Mouse (Mus musculus) liver, embryonic 15.5 days (tissue): Measurements from ENCODE around the gene Timm9. TPM values are rescaled to one million over a fixed set of nuclear protein-coding genes. Genes with fewer than 3 reads are reported as not detected.
A peak's percentile ranks its signal among the peaks of the same experiment; 100 is the strongest.

Experiments used
- ATAC-seq: fragments of 200-750 bp; cut with Nextera tagmentation; 2 replicates; pipeline ENCODE4 v1.8.0; 2017; ENCODE audit warnings: moderate number of reproducible peaks, mild to moderate bottlenecking, moderate library complexity; ENCODE audit not compliant: insufficient read depth
- H3K27ac ChIP-seq: fragments of 300-500 bp; sonication (generic); replicated peaks from 2 replicates; pipeline ENCODE4 v1.5.1; 2015; ENCODE audit warnings: mild to moderate bottlenecking, inconsistent platforms
- H3K27me3 ChIP-seq: fragments of 300-500 bp; sonication (generic); 2 replicates; pipeline ENCODE4 v1.6.1; 2015; ENCODE audit warnings: mild to moderate bottlenecking, inconsistent platforms
- H3K36me3 ChIP-seq: fragments of 300-500 bp; sonication (generic); replicated peaks from 2 replicates; pipeline ENCODE4 v1.6.1; 2015; ENCODE audit warnings: moderate library complexity, mild to moderate bottlenecking, inconsistent platforms
- H3K4me1 ChIP-seq: fragments of 300-500 bp; sonication (generic); replicated peaks from 2 replicates; pipeline ENCODE4 v1.6.1; 2015; ENCODE audit warnings: inconsistent platforms
- H3K4me2 ChIP-seq: fragments of 300-500 bp; sonication (generic); 2 replicates; pipeline ENCODE4 v1.6.1; 2015; ENCODE audit warnings: moderate library complexity, mild to moderate bottlenecking, inconsistent platforms
- H3K4me3 ChIP-seq: fragments of 300-500 bp; sonication (generic); replicated peaks from 2 replicates; pipeline ENCODE4 v1.5.1; 2015; ENCODE audit warnings: mild to moderate bottlenecking, inconsistent platforms
- H3K9ac ChIP-seq: fragments of 300-500 bp; sonication (generic); 2 replicates; pipeline ENCODE4 v1.6.1; 2015; ENCODE audit warnings: moderate library complexity, mild to moderate bottlenecking, inconsistent platforms
- H3K9me3 ChIP-seq: fragments of 300-500 bp; sonication (generic); replicated peaks from 2 replicates; pipeline ENCODE4 v1.6.1; 2016; ENCODE audit warnings: inconsistent platforms
- WGBS: fragments of 180-500 bp; shearing (Covaris S2); methylation state at CpG from one replicate; pipeline ENCODE4 v1.1.7; 2015; ENCODE audit warnings: mixed read lengths; ENCODE audit not compliant: insufficient replicate concordance; 5-methylcytosine and 5-hydroxymethylcytosine counted together
- polyA plus RNA-seq: library from polyadenylated mRNA; unstranded; fragments of >200 nt; fragmentation: Nextera tagmentation; extraction: Ambion mirVana; gene quantifications from 2 replicates; pipeline ENCODE4 v1.2.1, GENCODE M21; 2015

The Timm9 gene
- polyA plus RNA-seq: 35.4 and 37.5 TPM in 2 replicates

GRCm38 (mm10) chr12:71136130-71136973 is at the start of gene Timm9, which contains the start of gene 2700049A03Rik:
Timm9 (minus strand) TSS chr12:71136684.
2700049A03Rik (plus strand) TSS chr12:71136848.
- H3K9ac ChIP-seq: peak within 1 kb of the TSS; percentile 91
- H3K27ac ChIP-seq: peak within 1 kb of the TSS; percentile 84
- no peaks in the 10 kb centered on the region for H3K9me3 ChIP-seq
- H3K4me3 ChIP-seq: peak within 1 kb of the TSS; percentile 94
- ATAC-seq: peak; percentile 86
- peak within 1 kb of the TSS; percentile 99 for H3K4me2 ChIP-seq
- H3K36me3 ChIP-seq: peaks cover 37% of the 10 kb centered on the region
- peaks cover 27% of the 10 kb centered on the region for H3K4me1 ChIP-seq
- H3K27me3 ChIP-seq: no peaks in the 10 kb centered on the region
- under 1% methylated on average over 52 of the region's 52 CpGs for WGBS

- H3K4me1 ChIP-seq: no peaks in the 10 kb centered on the region
- 82% methylated on average over 4 of the region's 4 CpGs for WGBS
- H3K27ac ChIP-seq: no peak overlapping the region
- H3K9ac ChIP-seq: no peak overlapping the region
- peaks cover 33% of the 10 kb centered on the region for H3K36me3 ChIP-seq
- no peak for ATAC-seq
- no peaks in the 10 kb centered on the region for H3K27me3 ChIP-seq
- H3K9me3 ChIP-seq: no peaks in the 10 kb centered on the region
- H3K4me2 ChIP-seq: no peak overlapping the region
- no peak overlapping the region for H3K4me3 ChIP-seq
These were observed 47.9 kb upstream of the Timm9 start for GRCm38 (mm10) chr12:71184396-71184795.

GRCm38 (mm10) chr12:71183736-71184135 is 47.3 kb upstream of the Timm9 start:
- Histone ChIP-seq H3K4me1 (no peaks in the 10 kb centered on the region), H3K36me3 (peaks cover 34% of the 10 kb centered on the region), H3K27ac (no peak overlapping the region), H3K9me3 (no peaks in the 10 kb centered on the region), H3K4me2 (no peak overlapping the region), H3K4me3 (no peak overlapping the region), H3K9ac (no peak overlapping the region), H3K27me3 (no peaks in the 10 kb centered on the region)
- no peak for ATAC-seq
- 89% methylated on average over 3 of the region's 3 CpGs for WGBS

- no peaks in the 10 kb centered on the region for H3K9me3 ChIP-seq
- 77% methylated on average over 1 of the region's 1 CpGs for WGBS
- H3K27me3 ChIP-seq: no peaks in the 10 kb centered on the region
- ATAC-seq: no peak
- peaks cover 2% of the 10 kb centered on the region; the same call in 1 of the 2 replicates for H3K4me1 ChIP-seq
- H3K4me2 ChIP-seq: no peak overlapping the region
- no peak overlapping the region for H3K9ac ChIP-seq
- no peak overlapping the region for H3K27ac ChIP-seq
- no peak overlapping the region for H3K4me3 ChIP-seq
- peaks cover 27% of the 10 kb centered on the region for H3K36me3 ChIP-seq
These were observed 33.4 kb upstream of the Timm9 start for GRCm38 (mm10) chr12:71169911-71170310.

- no peak overlapping the region for H3K4me2 ChIP-seq
- no peak overlapping the region for H3K27ac ChIP-seq
- H3K9ac ChIP-seq: no peak overlapping the region
- no peak overlapping the region for H3K4me3 ChIP-seq
- H3K4me1 ChIP-seq: peaks cover 8% of the 10 kb centered on the region
- WGBS: 28% methylated on average over 9 of the region's 9 CpGs
- no peaks in the 10 kb centered on the region for H3K27me3 ChIP-seq
- ATAC-seq: peak; percentile 97
- peaks cover 50% of the 10 kb centered on the region for H3K36me3 ChIP-seq
- no peaks in the 10 kb centered on the region for H3K9me3 ChIP-seq
These were observed 27.9 kb upstream of the Timm9 start for GRCm38 (mm10) chr12:71164410-71164809.

- 90% methylated on average over 6 of the region's 6 CpGs for WGBS
- H3K4me3 ChIP-seq: no peak overlapping the region
- H3K4me1 ChIP-seq: no peaks in the 10 kb centered on the region
- H3K27me3 ChIP-seq: no peaks in the 10 kb centered on the region
- no peaks in the 10 kb centered on the region for H3K9me3 ChIP-seq
- no peak for ATAC-seq
- no peak overlapping the region for H3K4me2 ChIP-seq
- H3K36me3 ChIP-seq: peaks cover 71% of the 10 kb centered on the region
- H3K9ac ChIP-seq: no peak overlapping the region
- no peak overlapping the region for H3K27ac ChIP-seq
These were observed 21.5 kb upstream of the Timm9 start for GRCm38 (mm10) chr12:71157974-71158373.

GRCm38 (mm10) chr12:71154979-71155378 is 18.5 kb upstream of the Timm9 start:
- peaks cover 58% of the 10 kb centered on the region for H3K36me3 ChIP-seq
- no peaks in the 10 kb centered on the region for H3K4me1 ChIP-seq
- no peak for ATAC-seq
- H3K4me3 ChIP-seq: no peak overlapping the region
- H3K27ac ChIP-seq: no peak overlapping the region
- no peak overlapping the region for H3K9ac ChIP-seq
- no peak overlapping the region for H3K4me2 ChIP-seq
- no peaks in the 10 kb centered on the region for H3K27me3 ChIP-seq
- H3K9me3 ChIP-seq: no peaks in the 10 kb centered on the region
- WGBS: 83% methylated on average over 6 of the region's 6 CpGs

- Histone ChIP-seq H3K4me1 (no peaks in the 10 kb centered on the region), H3K4me3 (no peak overlapping the region), H3K9me3 (no peaks in the 10 kb centered on the region), H3K9ac (no peak overlapping the region), H3K4me2 (no peak overlapping the region), H3K36me3 (peaks cover 58% of the 10 kb centered on the region), H3K27ac (no peak overlapping the region), H3K27me3 (no peaks in the 10 kb centered on the region)
- ATAC-seq: 0 out of 2 replicates have a peak, but pooled peaks have one; percentile 56
- 27% methylated on average over 8 of the region's 8 CpGs for WGBS
These were observed 13.7 kb upstream of the Timm9 start for GRCm38 (mm10) chr12:71150167-71150566.

GRCm38 (mm10) chr12:71149456-71149855 is 13.0 kb upstream of the Timm9 start:
- Histone ChIP-seq H3K36me3 (peaks cover 56% of the 10 kb centered on the region), H3K27me3 (no peaks in the 10 kb centered on the region), H3K27ac (no peak overlapping the region), H3K9ac (no peak overlapping the region), H3K4me3 (no peak overlapping the region), H3K4me2 (no peak overlapping the region), H3K4me1 (no peaks in the 10 kb centered on the region), H3K9me3 (no peaks in the 10 kb centered on the region)
- WGBS: 61% methylated on average over 6 of the region's 6 CpGs
- no peak for ATAC-seq

- ATAC-seq: no peak
- H3K27me3 ChIP-seq: no peaks in the 10 kb centered on the region
- 83% methylated on average over 9 of the region's 9 CpGs for WGBS
- no peak overlapping the region for H3K4me3 ChIP-seq
- no peak overlapping the region for H3K4me2 ChIP-seq
- no peak overlapping the region for H3K9ac ChIP-seq
- peaks cover 57% of the 10 kb centered on the region for H3K36me3 ChIP-seq
- no peaks in the 10 kb centered on the region for H3K4me1 ChIP-seq
- H3K27ac ChIP-seq: no peak overlapping the region
- H3K9me3 ChIP-seq: no peaks in the 10 kb centered on the region
These were observed 12.3 kb upstream of the Timm9 start for GRCm38 (mm10) chr12:71148801-71149200.

GRCm38 (mm10) chr12:71147641-71148040 is 11.2 kb upstream of the Timm9 start:
- Histone ChIP-seq H3K27me3 (no peaks in the 10 kb centered on the region), H3K4me2 (no peak overlapping the region), H3K9ac (no peak overlapping the region), H3K36me3 (peaks cover 58% of the 10 kb centered on the region), H3K9me3 (no peaks in the 10 kb centered on the region), H3K4me3 (no peak overlapping the region), H3K27ac (no peak overlapping the region), H3K4me1 (no peaks in the 10 kb centered on the region)
- 66% methylated on average over 3 of the region's 3 CpGs for WGBS
- ATAC-seq: no peak
